Mouse (Mus musculus) kidney, embryonic 15.5 days (tissue): Measurements from ENCODE around the gene Mnx1. TPM values are rescaled to one million over a fixed set of nuclear protein-coding genes. Genes with fewer than 3 reads are reported as not detected.

Experiments used
- ATAC-seq: fragments of 200-750 bp; cut with Nextera tagmentation; replicated peaks from 2 replicates; pipeline ENCODE4 v1.8.0; 2017; ENCODE audit warnings: moderate TSS enrichment; ENCODE audit not compliant: low FRiP score
- H3K27ac ChIP-seq: fragments of 300-500 bp; sonication (generic); 2 replicates; pipeline ENCODE4 v1.5.1; 2015; ENCODE audit warnings: mild to moderate bottlenecking, inconsistent platforms
- H3K27me3 ChIP-seq: fragments of 300-500 bp; sonication (generic); 2 replicates; pipeline ENCODE4 v1.6.1; 2015; ENCODE audit warnings: inconsistent platforms
- H3K36me3 ChIP-seq: fragments of 300-500 bp; sonication (generic); 2 replicates; pipeline ENCODE4 v1.6.1; 2015; ENCODE audit warnings: inconsistent platforms
- H3K4me1 ChIP-seq: fragments of 300-500 bp; sonication (generic); 2 replicates; pipeline ENCODE4 v1.6.1; 2015; ENCODE audit warnings: inconsistent platforms
- H3K4me2 ChIP-seq: fragments of 300-500 bp; sonication (generic); 2 replicates; pipeline ENCODE4 v1.6.1; 2015; ENCODE audit warnings: moderate library complexity, mild to moderate bottlenecking, inconsistent platforms
- H3K4me3 ChIP-seq: fragments of 300-500 bp; sonication (generic); replicated peaks from 2 replicates; pipeline ENCODE4 v1.5.1; 2015; ENCODE audit warnings: mild to moderate bottlenecking, inconsistent platforms
- H3K9ac ChIP-seq: fragments of 300-500 bp; sonication (generic); 2 replicates; pipeline ENCODE4 v1.6.1; 2015; ENCODE audit warnings: mild to moderate bottlenecking, inconsistent platforms
- H3K9me3 ChIP-seq: fragments of 300-500 bp; sonication (generic); replicated peaks from 2 replicates; pipeline ENCODE4 v1.6.1; 2016; ENCODE audit warnings: inconsistent platforms
- WGBS: fragments of 180-500 bp; shearing (Covaris S2); methylation state at CpG from one replicate; pipeline ENCODE4 v1.1.7; 2015; ENCODE audit warnings: mixed read lengths; 5-methylcytosine and 5-hydroxymethylcytosine counted together
- polyA plus RNA-seq: library from polyadenylated mRNA; unstranded; fragments of >200 nt; fragmentation: Nextera tagmentation; extraction: Ambion mirVana; gene quantifications from 2 replicates; pipeline ENCODE4 v1.2.1, GENCODE M21; 2015

Mnx1 gene
- polyA plus RNA-seq: not detected in 2 replicates

DNA sequence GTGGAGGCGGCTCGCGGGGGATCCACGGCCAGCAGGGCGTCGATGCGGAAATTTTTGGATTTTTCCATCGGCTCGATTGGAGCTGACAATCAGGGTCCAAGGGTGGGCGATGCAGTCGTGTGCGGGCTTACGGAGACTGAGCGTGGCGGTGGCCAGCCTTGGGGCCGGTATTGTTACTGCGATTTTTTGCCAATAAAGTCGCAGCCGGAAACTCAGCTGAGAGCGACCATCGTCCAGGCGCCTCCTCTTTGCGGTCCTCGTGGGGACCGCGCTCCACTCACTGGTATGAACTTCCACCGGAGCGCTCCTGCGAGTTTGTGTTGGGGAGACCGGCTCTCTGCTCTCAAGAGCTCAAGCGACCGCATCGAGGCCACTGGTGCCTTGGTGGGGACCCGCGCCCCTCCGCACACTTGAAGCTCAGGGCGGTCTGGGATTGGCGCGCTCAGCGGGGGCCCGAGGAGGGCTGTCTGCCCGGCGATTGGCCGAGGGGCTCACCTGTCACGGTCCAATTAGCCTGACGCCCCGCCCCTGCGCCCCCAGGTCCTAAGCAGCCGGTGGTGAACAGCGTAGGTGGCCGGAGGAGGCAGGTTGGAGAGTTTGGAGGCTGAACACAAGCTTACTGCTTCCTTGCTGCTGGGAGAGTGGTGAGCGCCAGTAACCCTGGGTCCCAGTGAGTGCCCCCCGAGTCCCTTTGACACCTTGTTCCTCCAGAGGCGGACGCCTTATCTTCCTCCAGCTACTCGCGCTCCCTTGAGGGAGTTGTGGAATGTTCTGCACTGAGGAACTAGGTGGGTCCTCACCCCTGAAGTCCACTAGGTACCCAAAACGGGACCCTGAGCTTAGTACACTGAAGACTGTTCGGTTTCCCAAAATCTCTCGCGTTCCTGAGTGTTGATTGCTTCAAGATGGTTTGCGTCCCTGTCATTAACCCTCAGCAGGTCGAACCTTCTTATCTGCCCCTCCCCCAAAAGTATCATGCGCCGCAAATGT is at the start of gene Mnx1:
TSS of gene Mnx1 (minus strand) at position 263 of the 990 bp plus-strand sequence.
- WGBS: under 1% methylated on average over 65 of the region's 65 CpGs
- H3K9ac ChIP-seq: 0 out of 2 replicates have a peak within 1 kb of the TSS, but pooled peaks have one; percentile 17
- H3K27ac ChIP-seq: no peak within 1 kb of the TSS
- H3K4me1 ChIP-seq: peaks cover 26% of the 10 kb centered on the region
- H3K9me3 ChIP-seq: no peaks in the 10 kb centered on the region
- H3K36me3 ChIP-seq: no peaks in the 10 kb centered on the region
- peak; percentile 82 for ATAC-seq
- H3K4me2 ChIP-seq: peak within 1 kb of the TSS; percentile 72
- peaks cover 100% of the 10 kb centered on the region for H3K27me3 ChIP-seq
- peak within 1 kb of the TSS; percentile 45 for H3K4me3 ChIP-seq

DNA sequence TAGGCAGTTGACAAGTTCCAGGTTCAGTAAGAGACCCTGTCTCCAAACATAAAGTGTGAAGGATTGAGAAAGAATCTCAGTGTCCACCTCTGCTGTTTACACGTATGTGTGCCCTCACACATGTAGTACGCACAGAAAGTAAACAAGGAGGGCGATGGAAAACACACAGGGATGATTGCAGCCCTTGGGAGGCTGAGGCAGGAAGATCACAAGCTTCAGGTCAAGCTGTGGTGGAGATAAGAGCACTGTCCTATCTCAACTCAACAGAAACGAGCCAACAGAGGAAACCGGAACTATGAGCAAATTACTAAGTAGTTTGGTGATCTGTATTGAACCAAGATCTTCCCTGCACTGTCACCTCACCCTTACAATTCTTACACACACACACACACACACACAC is 38.2 kb upstream of the Mnx1 start:
- no peaks in the 10 kb centered on the region for H3K9me3 ChIP-seq
- H3K36me3 ChIP-seq: no peaks in the 10 kb centered on the region
- no peaks in the 10 kb centered on the region for H3K4me1 ChIP-seq
- H3K27ac ChIP-seq: no peak overlapping the region
- ATAC-seq: no peak
- H3K9ac ChIP-seq: no peak overlapping the region
- WGBS: 89% methylated on average over 5 of the region's 5 CpGs
- no peak overlapping the region for H3K4me2 ChIP-seq
- no peaks in the 10 kb centered on the region for H3K27me3 ChIP-seq
- H3K4me3 ChIP-seq: no peak overlapping the region

DNA sequence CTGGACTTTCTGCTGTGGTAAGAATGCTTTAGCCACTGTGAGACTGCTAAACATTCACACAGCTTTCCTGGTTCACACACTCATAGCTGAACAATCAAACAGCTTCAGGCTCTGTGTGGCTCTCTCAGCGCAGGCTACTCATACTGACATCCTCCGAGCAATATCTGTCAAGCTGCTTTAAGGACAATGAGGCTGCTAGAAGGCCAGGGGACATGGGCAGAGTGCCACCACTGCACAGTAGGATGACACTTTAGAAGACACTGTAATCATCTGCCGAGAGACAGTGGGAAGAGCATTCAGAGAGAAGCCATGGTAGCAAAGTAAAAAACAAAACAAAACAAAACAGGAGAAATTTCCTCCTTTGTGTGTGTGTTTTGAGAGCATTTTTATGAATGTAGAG is 37.6 kb upstream of the Mnx1 start:
- no peaks in the 10 kb centered on the region for H3K36me3 ChIP-seq
- H3K4me3 ChIP-seq: no peak overlapping the region
- no peak for ATAC-seq
- no peak overlapping the region for H3K9ac ChIP-seq
- no peak overlapping the region for H3K4me2 ChIP-seq
- H3K4me1 ChIP-seq: no peaks in the 10 kb centered on the region
- 86% methylated on average over 3 of the region's 3 CpGs for WGBS
- no peaks in the 10 kb centered on the region for H3K9me3 ChIP-seq
- no peak overlapping the region for H3K27ac ChIP-seq
- H3K27me3 ChIP-seq: no peaks in the 10 kb centered on the region

DNA sequence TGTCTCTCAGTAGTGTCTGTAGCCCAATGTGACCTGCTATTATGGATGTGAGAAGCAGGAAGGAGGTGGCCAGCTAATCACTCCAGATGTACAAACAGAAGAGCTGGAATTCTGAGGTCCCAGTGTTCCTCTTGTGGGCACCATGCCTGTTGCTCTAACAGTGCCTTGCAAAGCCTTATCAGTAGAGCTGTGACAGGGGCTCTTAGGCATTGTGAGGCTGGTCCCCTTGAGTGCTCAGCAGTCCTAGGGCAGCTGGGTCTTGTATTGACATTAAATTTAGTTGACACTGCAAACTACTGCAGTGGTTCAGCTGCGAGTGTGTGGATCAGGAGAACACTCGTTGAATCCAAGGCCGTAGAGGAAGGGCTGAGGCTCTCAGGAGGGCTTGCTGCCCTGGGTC is 28.7 kb upstream of the Mnx1 start:
- H3K4me3 ChIP-seq: no peak overlapping the region
- no peak overlapping the region for H3K4me2 ChIP-seq
- H3K4me1 ChIP-seq: no peaks in the 10 kb centered on the region
- no peaks in the 10 kb centered on the region for H3K27me3 ChIP-seq
- H3K9me3 ChIP-seq: no peaks in the 10 kb centered on the region
- no peaks in the 10 kb centered on the region for H3K36me3 ChIP-seq
- no peak overlapping the region for H3K9ac ChIP-seq
- WGBS: 52% methylated on average over 3 of the region's 3 CpGs
- no peak for ATAC-seq
- H3K27ac ChIP-seq: no peak overlapping the region

DNA sequence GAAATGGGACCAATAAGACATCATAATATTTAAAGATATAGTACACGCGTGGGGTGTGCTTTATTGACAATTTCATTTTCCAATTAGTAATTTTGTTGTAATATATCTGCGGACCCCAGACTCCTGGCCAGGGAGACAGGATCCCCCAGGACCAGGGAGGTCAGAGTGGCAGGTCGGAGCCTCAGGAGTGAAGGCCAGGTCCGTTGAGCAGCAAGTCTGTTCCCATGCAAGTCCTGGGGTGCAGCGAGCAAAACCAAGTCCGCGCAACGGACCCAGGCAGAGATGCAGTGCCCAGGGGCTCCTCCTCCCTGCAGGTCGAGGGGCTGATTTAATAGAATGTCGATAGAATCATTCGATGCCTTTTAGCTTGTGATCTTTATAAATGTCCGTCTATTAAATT is 9.1 kb upstream of the Mnx1 start:
- WGBS: 17% methylated on average over 13 of the region's 13 CpGs
- Histone ChIP-seq H3K36me3 (no peaks in the 10 kb centered on the region), H3K4me1 (peaks cover 7% of the 10 kb centered on the region; the same call in 1 of the 2 replicates), H3K4me2 (no peak overlapping the region), H3K9me3 (no peaks in the 10 kb centered on the region), H3K9ac (no peak overlapping the region), H3K4me3 (no peak overlapping the region), H3K27me3 (peaks cover 99% of the 10 kb centered on the region), H3K27ac (no peak overlapping the region)
- ATAC-seq: no peak

DNA sequence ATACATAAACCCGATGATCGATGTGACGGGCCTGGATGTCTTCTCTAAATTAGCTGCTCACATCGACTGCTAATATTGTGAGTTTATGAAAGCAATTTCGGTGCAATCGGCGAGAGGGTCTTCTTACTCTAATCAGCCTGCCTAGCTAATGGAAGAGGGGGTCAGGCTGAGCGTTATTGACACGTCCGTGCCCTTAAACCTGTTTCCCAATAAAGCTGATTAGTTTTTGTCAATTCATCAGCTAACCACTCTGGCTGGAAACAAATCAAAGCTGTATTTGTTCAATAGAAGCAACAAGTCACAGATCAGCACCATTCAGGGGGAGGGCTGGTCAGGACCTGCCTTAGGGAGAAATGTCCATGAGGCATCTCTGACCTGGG is 7.7 kb upstream of the Mnx1 start:
- Histone ChIP-seq H3K27ac (no peak overlapping the region), H3K4me2 (no peak overlapping the region), H3K36me3 (no peaks in the 10 kb centered on the region), H3K4me1 (peaks cover 9% of the 10 kb centered on the region; the same call in 1 of the 2 replicates), H3K9ac (no peak overlapping the region), H3K4me3 (no peak overlapping the region), H3K27me3 (peaks cover 99% of the 10 kb centered on the region), H3K9me3 (no peaks in the 10 kb centered on the region)
- ATAC-seq: no peak
- 2% methylated on average over 10 of the region's 10 CpGs for WGBS

DNA sequence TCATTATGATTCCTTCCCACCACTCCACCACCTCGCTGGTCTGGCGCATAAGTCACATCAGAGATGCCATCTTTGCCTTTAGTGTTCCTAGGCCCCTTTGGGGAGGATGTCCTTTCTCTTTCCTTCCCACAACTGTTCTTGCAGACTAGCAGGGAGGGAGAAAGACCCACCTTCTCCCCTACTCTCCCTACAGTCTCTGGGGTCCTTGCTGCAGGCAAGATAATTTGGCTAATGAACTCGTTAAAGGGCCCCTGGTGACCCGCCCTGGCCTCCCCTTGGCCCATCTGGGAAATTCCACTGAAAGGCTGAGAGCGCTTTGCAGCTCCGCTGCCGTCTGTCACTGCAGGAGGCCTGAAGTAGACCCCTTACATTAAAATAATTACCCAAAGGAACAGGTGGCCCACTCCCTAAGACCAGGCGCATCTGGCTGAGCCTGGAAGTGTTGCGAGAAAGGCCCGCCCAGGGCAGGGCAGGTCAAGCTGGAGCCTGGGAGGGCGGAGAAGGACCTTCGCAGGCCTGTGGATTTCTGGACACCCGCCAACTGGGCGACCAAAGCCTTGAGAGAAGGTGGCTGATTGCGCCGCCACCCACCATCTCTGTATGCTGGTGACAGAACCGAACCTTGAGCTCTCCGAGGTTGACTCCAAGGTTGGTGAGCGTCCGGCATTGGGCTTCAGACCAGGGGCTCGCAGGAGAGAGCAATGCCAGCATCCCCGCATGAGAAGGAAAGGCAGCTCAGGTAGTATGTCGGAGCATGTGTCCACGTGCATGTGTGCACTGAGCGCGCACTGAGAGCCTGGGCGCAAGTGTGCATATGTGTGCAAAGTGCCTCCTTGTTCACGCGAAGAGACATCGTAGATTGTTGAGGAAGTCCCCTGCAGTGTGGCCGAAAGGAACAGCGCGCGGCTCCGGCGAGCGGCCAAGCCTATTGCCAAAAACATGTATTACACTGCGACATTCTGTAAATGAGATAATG is 7.0 kb upstream of the Mnx1 start:
- Histone ChIP-seq H3K27ac (no peak overlapping the region), H3K36me3 (no peaks in the 10 kb centered on the region), H3K4me3 (no peak overlapping the region), H3K9me3 (no peaks in the 10 kb centered on the region), H3K27me3 (peaks cover 99% of the 10 kb centered on the region), H3K4me2 (no peak overlapping the region), H3K4me1 (peaks cover 9% of the 10 kb centered on the region; the same call in 1 of the 2 replicates), H3K9ac (no peak overlapping the region)
- ATAC-seq: no peak
- WGBS: 2% methylated on average over 38 of the region's 38 CpGs

DNA sequence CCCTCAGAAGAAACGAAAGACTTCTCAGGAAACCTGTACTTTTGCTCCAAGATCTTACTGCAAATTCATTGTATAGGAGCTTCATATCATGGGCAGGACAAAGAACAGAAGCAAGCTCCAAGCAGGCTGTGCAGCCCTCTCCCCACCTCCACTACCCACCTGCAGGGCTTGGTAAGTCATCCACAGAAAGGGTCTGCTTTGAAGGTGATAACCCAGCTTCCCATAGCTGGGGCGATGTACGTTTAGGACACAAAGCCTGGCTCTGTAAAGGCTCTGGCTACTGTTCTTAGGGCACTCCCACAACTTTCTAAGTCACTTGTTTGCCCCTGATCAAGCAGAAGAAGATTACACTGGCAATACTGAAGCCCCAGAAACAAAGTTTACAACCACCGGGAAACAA is 5.5 kb upstream of the Mnx1 start:
- no peak for ATAC-seq
- 1% methylated on average over 4 of the region's 4 CpGs for WGBS
- Histone ChIP-seq H3K9me3 (no peaks in the 10 kb centered on the region), H3K4me3 (no peak overlapping the region), H3K4me1 (peaks cover 17% of the 10 kb centered on the region), H3K27me3 (peaks cover 99% of the 10 kb centered on the region), H3K36me3 (no peaks in the 10 kb centered on the region), H3K27ac (no peak overlapping the region), H3K4me2 (no peak overlapping the region), H3K9ac (no peak overlapping the region)

DNA sequence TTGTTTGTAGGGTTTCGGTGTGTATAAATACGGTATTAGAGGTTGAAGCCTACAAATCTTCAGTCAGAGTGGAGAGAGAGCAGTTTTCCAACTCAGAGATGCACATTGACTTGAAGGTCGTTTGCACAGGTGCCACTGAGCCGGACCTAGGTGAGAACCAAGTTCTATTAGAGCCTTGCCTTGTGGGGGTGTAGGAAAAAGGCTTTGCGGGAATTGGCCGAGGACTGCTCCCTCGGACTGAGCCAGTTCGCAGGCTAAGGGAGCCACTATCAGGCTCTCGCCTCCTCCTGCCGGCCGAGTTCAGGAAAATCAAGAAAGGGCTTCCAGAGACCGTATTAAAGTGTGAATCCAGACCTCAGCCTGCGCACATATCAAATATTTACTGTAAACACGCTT is 926 bp upstream of the Mnx1 start:
- no peak overlapping the region for H3K27ac ChIP-seq
- peaks cover 100% of the 10 kb centered on the region for H3K27me3 ChIP-seq
- H3K4me2 ChIP-seq: peak overlapping the region; percentile 72; the same call in 1 of the 2 replicates
- peak; percentile 61; the same call in 1 of the 2 replicates for ATAC-seq
- H3K9ac ChIP-seq: no peak overlapping the region
- H3K36me3 ChIP-seq: no peaks in the 10 kb centered on the region
- WGBS: 1% methylated on average over 14 of the region's 14 CpGs
- H3K4me3 ChIP-seq: peak overlapping the region; percentile 45; the same call in 1 of the 2 replicates
- H3K9me3 ChIP-seq: no peaks in the 10 kb centered on the region
- peaks cover 26% of the 10 kb centered on the region for H3K4me1 ChIP-seq

DNA sequence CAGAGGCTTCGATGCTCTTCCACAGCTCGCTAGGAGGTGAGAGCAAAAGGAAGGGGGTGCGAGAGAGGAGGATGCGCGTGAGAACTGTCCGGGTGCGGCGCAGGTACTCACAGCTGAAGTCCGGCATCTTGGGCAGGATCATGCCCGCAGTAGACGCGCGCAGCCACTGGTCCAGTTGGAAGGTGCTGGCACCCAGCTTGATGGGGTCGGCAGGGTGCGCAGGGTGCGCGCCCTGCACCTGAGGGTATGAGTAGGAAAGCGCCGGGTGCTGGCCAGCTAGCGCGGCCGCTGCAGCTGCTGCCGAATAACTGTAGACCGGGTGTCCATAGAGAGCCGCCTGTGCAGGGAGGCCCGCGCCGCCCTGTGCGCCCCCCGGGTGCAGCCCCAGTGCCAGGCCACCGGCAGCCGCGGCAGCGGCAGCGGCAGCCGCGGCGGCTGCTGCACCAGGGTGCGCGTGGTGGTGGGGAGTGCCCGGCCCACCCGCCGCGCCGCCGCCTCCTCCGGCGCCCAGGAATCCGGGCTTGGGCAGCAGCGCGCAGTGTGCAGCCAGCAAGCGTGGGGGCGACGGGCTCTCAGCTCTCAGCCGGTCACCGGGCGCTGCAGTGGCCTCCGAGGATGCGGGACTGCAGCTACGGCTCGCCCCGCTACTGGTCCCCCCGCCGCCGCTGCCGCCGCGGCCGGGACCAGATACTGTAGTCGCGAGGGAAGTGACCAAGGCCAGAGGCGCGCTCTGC is 629 bp downstream of the Mnx1 start:
- WGBS: under 1% methylated on average over 54 of the region's 73 CpGs
- Histone ChIP-seq H3K36me3 (no peaks in the 10 kb centered on the region), H3K4me1 (peaks cover 26% of the 10 kb centered on the region), H3K27ac (no peak overlapping the region), H3K27me3 (peaks cover 100% of the 10 kb centered on the region), H3K4me3 (peak overlapping the region; percentile 45), H3K9ac (no peak overlapping the region), H3K9me3 (no peaks in the 10 kb centered on the region), H3K4me2 (peak overlapping the region; percentile 72)
- ATAC-seq: peak; percentile 59; the same call in 1 of the 2 replicates

DNA sequence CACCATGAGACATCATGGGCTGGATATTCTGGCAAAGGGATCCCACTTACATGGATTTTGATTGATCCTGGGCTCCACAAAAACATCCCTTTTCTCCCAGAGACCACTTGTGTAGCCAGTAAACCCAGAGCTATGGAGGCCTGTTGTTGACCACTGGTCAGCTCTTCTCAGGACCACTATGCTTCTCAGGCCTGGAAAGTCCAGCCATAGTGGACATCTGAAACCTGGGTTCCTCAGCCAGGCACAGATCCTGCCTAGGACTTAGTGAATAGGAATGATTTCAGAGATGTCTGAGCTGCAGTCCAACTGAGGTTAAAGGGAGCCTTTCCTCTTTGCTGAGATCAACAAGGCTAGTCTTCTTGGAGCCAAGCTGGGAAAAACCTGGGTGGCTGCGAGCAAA is 2.2 kb downstream of the Mnx1 start:
- Histone ChIP-seq H3K4me3 (no peak overlapping the region), H3K9ac (no peak overlapping the region), H3K36me3 (no peaks in the 10 kb centered on the region), H3K4me1 (peaks cover 25% of the 10 kb centered on the region), H3K4me2 (no peak overlapping the region), H3K9me3 (no peaks in the 10 kb centered on the region), H3K27me3 (peaks cover 100% of the 10 kb centered on the region), H3K27ac (no peak overlapping the region)
- WGBS: 9% methylated on average over 1 of the region's 1 CpGs
- no peak for ATAC-seq
